1 mouse cellular context compared by ENCODE assay signal in the genomic region with DNA sequence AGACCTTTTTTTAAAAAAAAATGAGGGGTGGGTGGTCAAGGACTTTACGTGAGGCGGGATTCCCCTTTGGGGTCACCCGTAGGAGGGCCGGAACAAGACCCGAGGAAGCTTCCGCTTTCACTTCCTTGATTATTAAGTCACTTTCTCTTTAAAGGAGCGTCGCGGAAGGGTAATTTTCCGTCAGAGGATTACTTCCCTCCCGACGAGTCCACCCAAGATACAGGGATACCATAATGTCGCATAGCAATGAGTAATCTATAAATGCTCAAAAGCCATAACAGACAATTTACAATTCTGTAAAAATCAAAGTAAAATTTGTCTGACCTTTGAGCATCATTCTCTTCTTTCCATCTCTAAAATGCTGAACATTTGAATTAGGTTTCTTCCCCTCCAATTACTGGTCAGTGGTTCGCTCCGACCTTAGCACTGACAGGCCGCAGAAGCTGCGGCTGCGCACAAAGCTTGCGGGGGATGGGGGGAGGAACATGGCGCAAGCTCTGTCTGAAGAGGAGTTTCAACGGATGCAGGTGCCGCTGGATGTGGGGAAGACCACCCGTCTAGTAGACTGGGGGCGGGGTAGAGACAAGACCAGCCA.
TF ChIP-seq lines count a peak whose summit lies in the region.

TSS of gene Gripap1 (plus strand) at position 224 of the 595 bp plus-strand sequence.

TF ChIP-seq in MEL, 35 proteins besides CTCF, POLR2A, EP300 and RAD21 (continued from another document):
- TF ChIP-seq CHD1 (IDR thresholded peaks at IDR 0.05; ENCODE audit: low read depth, low read length), result peak; percentile 100
